Mouse (Mus musculus) liver, adult 2 months (tissue): Measurements from ENCODE around the gene Cdca7l.

Experiments used
- CTCF ChIP-seq: fragments of 200-500 bp; IDR thresholded peaks from 2 replicates; pipeline ENCODE4 v1.5.1; 2011; ENCODE audit warnings: low read depth, low read length, control low read depth
- POLR2A ChIP-seq: fragments of 200-500 bp; IDR thresholded peaks from 2 replicates; pipeline ENCODE4 v1.6.1; 2011; ENCODE audit warnings: low read length, control low read depth; ENCODE audit not compliant: insufficient read depth; ENCODE audit errors: extremely low read depth

- no peak for TF ChIP-seq CTCF
- no peak for TF ChIP-seq POLR2A
Observed at GRCm38 (mm10) chr12:117914613-117915245, 110.6 kb downstream of the Cdca7l start.
